Mouse (Mus musculus): Measurements from ENCODE around the gene Olfr96. TPM values are rescaled to one million over a fixed set of nuclear protein-coding genes. Genes with fewer than 3 reads are reported as not detected.
"Not testable (repeated sequence)": the region's sequence is repeated elsewhere in the genome, so short reads cannot be mapped to it uniquely, and the experiment has no call there.

Gene Olfr96
- total RNA-seq, 2 experiments from 2014 or later = not detected

GRCm38 (mm10) chr17:37218486-37218885 lies 1.5 kb upstream of the Olfr96 start:
- no peak for DNase-seq (ENCODE audit: low spot score in 2 of 2)
- H3K27ac ChIP-seq = no peak overlapping the region
- no peak overlapping the region for H3K4me3 ChIP-seq
- TF ChIP-seq CTCF (conservative IDR thresholded peaks at IDR 0.05) = no peak

- DNase-seq (ENCODE audit: low spot score in 2 of 2) = no peak
- Histone ChIP-seq H3K4me3 (no peak overlapping the region), H3K27ac (no peak overlapping the region)
- TF ChIP-seq CTCF (conservative IDR thresholded peaks at IDR 0.05) = peak; percentile 63
Observed at GRCm38 (mm10) chr17:37221879-37222278, 1.9 kb downstream of the Olfr96 start.

- DNase-seq (ENCODE audit: low spot score in 2 of 2); H3K4me3 ChIP-seq: not testable (repeated sequence)
Observed at GRCm38 (mm10) chr17:37237230-37237629, 17.3 kb downstream of the Olfr96 start, which contains the start of gene Olfr97. TSS of gene Olfr97 (minus strand) at chr17:37237330.

GRCm38 (mm10) chr17:37242198-37242597 lies 22.3 kb downstream of the Olfr96 start:
- no peak overlapping the region for H3K4me3 ChIP-seq
- no peak for DNase-seq (ENCODE audit: low spot score in 2 of 2)
- no peak overlapping the region for H3K27ac ChIP-seq
- no peak for TF ChIP-seq CTCF (conservative IDR thresholded peaks at IDR 0.05)

More at GRCm38 (mm10) chr17:37237230-37237629, 17.3 kb downstream of the Olfr96 start, which contains the start of gene Olfr97:
- not testable (repeated sequence) for H3K27ac ChIP-seq

GRCm38 (mm10) chr17:37246715-37247114 lies 26.8 kb downstream of the Olfr96 start:
- peak; percentile 25 to 26 for DNase-seq (ENCODE audit: low spot score in 2 of 2)
- no peak overlapping the region for H3K27ac ChIP-seq
- no peak overlapping the region for H3K4me3 ChIP-seq
- TF ChIP-seq CTCF (conservative IDR thresholded peaks at IDR 0.05) = 0 out of 2 replicates have a peak, but pooled peaks have one; percentile 10

- no peak for TF ChIP-seq CTCF (conservative IDR thresholded peaks at IDR 0.05)
- H3K27ac ChIP-seq = no peak overlapping the region
- H3K4me3 ChIP-seq = no peak overlapping the region
- no peak for DNase-seq (ENCODE audit: low spot score in 2 of 2)
Observed at GRCm38 (mm10) chr17:37249460-37249859, 29.5 kb downstream of the Olfr96 start.

- H3K27ac ChIP-seq = no peak overlapping the region
- no peak for DNase-seq (ENCODE audit: low spot score in 2 of 2)
- H3K4me3 ChIP-seq = no peak overlapping the region
- TF ChIP-seq CTCF (conservative IDR thresholded peaks at IDR 0.05) = peak; percentile 62
Observed at GRCm38 (mm10) chr17:37250544-37250943, 30.6 kb downstream of the Olfr96 start.

GRCm38 (mm10) chr17:37263626-37264025 lies 43.7 kb downstream of the Olfr96 start, which contains the start of gene Olfr98:
TSS of gene Olfr98 (minus strand) at chr17:37263749.
- TF ChIP-seq CTCF (conservative IDR thresholded peaks at IDR 0.05) = no peak
- H3K27ac ChIP-seq = no peak within 1 kb of the TSS
- no peak for DNase-seq (ENCODE audit: low spot score in 2 of 2)
- no peak within 1 kb of the TSS for H3K4me3 ChIP-seq

GRCm38 (mm10) chr17:37270058-37270701 lies 50.2 kb downstream of the Olfr96 start, which contains the start of gene H2-M3:
TSS of gene H2-M3 (plus strand) at chr17:37270220.
- Histone ChIP-seq H3K27ac (peak within 1 kb of the TSS; percentile 51; the same call in 1 of the 2 replicates), H3K4me3 (peak within 1 kb of the TSS; percentile 81)
- TF ChIP-seq CTCF (conservative IDR thresholded peaks at IDR 0.05) = no peak
- peak; percentile 87 to 94 for DNase-seq (ENCODE audit: low spot score in 2 of 2)

GRCm38 (mm10) chr17:37270702-37271092 lies 50.8 kb downstream of the Olfr96 start:
- no peak for TF ChIP-seq CTCF (conservative IDR thresholded peaks at IDR 0.05)
- DNase-seq (ENCODE audit: low spot score in 2 of 2) = no peak
- peak overlapping the region; percentile 51; the same call in 1 of the 2 replicates for H3K27ac ChIP-seq
- peak overlapping the region; percentile 81 for H3K4me3 ChIP-seq

GRCm38 (mm10) chr17:37275626-37276248 lies 55.8 kb downstream of the Olfr96 start:
- H3K27ac ChIP-seq = no peak overlapping the region
- no peak for DNase-seq (ENCODE audit: low spot score in 2 of 2)
- no peak overlapping the region for H3K4me3 ChIP-seq
- TF ChIP-seq CTCF (conservative IDR thresholded peaks at IDR 0.05) = no peak

Other genes starting within 250 kb of the Olfr96 start
- gene 2410137M14Rik, start 238.9 kb upstream of the Olfr96 start, total RNA-seq (2021) = not detected
- gene H2-M5, start 230.6 kb upstream of the Olfr96 start, total RNA-seq (2021) = 1 to 10 TPM in 1 of 2 experiments, under 1 TPM in 1; 0.37 to 1.2 TPM
- 10 to 100 TPM; 15.0 to 15.8 TPM for gene Zfp57, start 219.0 kb upstream of the Olfr96 start, total RNA-seq (2021)
- 10 to 100 TPM; 42.6 to 45.6 TPM for gene Mog, start 196.7 kb upstream of the Olfr96 start, total RNA-seq (2021)
- gene Gabbr1, start 174.2 kb upstream of the Olfr96 start, total RNA-seq (2021) = 100 to 1,000 TPM; 682 to 738 TPM
- gene Olfr90, start 131.6 kb upstream of the Olfr96 start, total RNA-seq (2021) = not detected
- gene Olfr91, start 121.9 kb upstream of the Olfr96 start, total RNA-seq (2021) = not detected
- gene Olfr92, start 100.1 kb upstream of the Olfr96 start, total RNA-seq (2021) = not detected
- not detected for gene Olfr93, start 58.7 kb upstream of the Olfr96 start, total RNA-seq (2021)
- not detected for gene Ubd, start 26.3 kb upstream of the Olfr96 start, total RNA-seq (2021)
- not detected for gene Olfr94, start 19.2 kb upstream of the Olfr96 start, total RNA-seq (2021)
- gene Olfr95, start 7.0 kb upstream of the Olfr96 start, total RNA-seq (2021) = not detected
- not detected for gene Olfr97, start 17.2 kb downstream of the Olfr96 start, total RNA-seq (2021)
- not detected for gene Olfr98, start 43.6 kb downstream of the Olfr96 start, total RNA-seq (2021)
- gene H2-M3, start 50.1 kb downstream of the Olfr96 start, total RNA-seq (2021) = 1 to 10 TPM; 2.4 to 3.4 TPM
- not detected for gene Olfr99, start 63.3 kb downstream of the Olfr96 start, total RNA-seq (2021)
- not detected for gene Olfr101, start 84.2 kb downstream of the Olfr96 start, total RNA-seq (2021)
- not detected for gene Olfr102, start 96.9 kb downstream of the Olfr96 start, total RNA-seq (2021)
- not detected for gene Olfr103, start 119.6 kb downstream of the Olfr96 start, total RNA-seq (2021)
- gene Olfr104-ps, start 139.4 kb downstream of the Olfr96 start, total RNA-seq (2021) = not detected
- not detected for gene Olfr105-ps, start 158.9 kb downstream of the Olfr96 start, total RNA-seq (2021)
- gene Olfr106-ps, start 170.2 kb downstream of the Olfr96 start, total RNA-seq (2021) = not detected
- gene Olfr107, start 179.1 kb downstream of the Olfr96 start, total RNA-seq (2021) = not detected
- not detected for gene Olfr108, start 225.3 kb downstream of the Olfr96 start, total RNA-seq (2021)
- gene Olfr109, start 238.8 kb downstream of the Olfr96 start, total RNA-seq (2021) = not detected